Mouse (Mus musculus): ENCODE measurements at regions not wholly inside any gene's neighbourhood (a gene's known extent, or its start where the extent isn't known, plus 50 kb on each side); places are given as distances from the start of the nearest gene placed in this dataset.

- no peak for DNase-seq (ENCODE audit: low spot score)
- intact Hi-C loops (cut with DNase I), result loop anchor here (5.0 kb wide), 1 partner anchor 104 kb away; no protein-coding TSS in a partner anchor
Observed at GRCm38 (mm10) chr17:85795820-85796219, 107.7 kb upstream of the Six2 start.

- DNase-seq (ENCODE audit: low spot score), result no peak
- intact Hi-C loops (cut with DNase I), result no loop called here
Observed at GRCm38 (mm10) chr17:85785625-85786294, 97.7 kb upstream of the Six2 start.

- no peak for DNase-seq (ENCODE audit: low spot score)
- intact Hi-C loops (cut with DNase I), result no loop called here
Observed at GRCm38 (mm10) chr17:85780477-85780876, 92.4 kb upstream of the Six2 start.

- DNase-seq (ENCODE audit: low spot score), result no peak
- intact Hi-C loops (cut with DNase I), result no loop called here
Observed at GRCm38 (mm10) chr17:85776876-85777275, 88.8 kb upstream of the Six2 start.

GRCm38 (mm10) chr17:85768341-85768740 is 80.3 kb upstream of the Six2 start:
- intact Hi-C loops (cut with DNase I), result no loop called here
- DNase-seq (ENCODE audit: low spot score), result no peak

- DNase-seq (ENCODE audit: low spot score), result no peak
- intact Hi-C loops (cut with DNase I), result no loop called here
Observed at GRCm38 (mm10) chr17:85767201-85767862, 79.3 kb upstream of the Six2 start.

- DNase-seq (ENCODE audit: low spot score), result no peak
- intact Hi-C loops (cut with DNase I), result no loop called here
Observed at GRCm38 (mm10) chr17:85766556-85766955, 78.5 kb upstream of the Six2 start.

GRCm38 (mm10) chr17:85758581-85759098 is 70.6 kb upstream of the Six2 start:
- no peak for DNase-seq (ENCODE audit: low spot score)
- intact Hi-C loops (cut with DNase I), result no loop called here

GRCm38 (mm10) chr17:85757647-85758046 is 69.6 kb upstream of the Six2 start:
- intact Hi-C loops (cut with DNase I), result no loop called here

GRCm38 (mm10) chr17:85755557-85755956 is 67.5 kb upstream of the Six2 start:
- DNase-seq (ENCODE audit: low spot score), result no peak
- intact Hi-C loops (cut with DNase I), result no loop called here

More at GRCm38 (mm10) chr17:85757647-85758046, 69.6 kb upstream of the Six2 start:
- DNase-seq (ENCODE audit: low spot score), result no peak

- intact Hi-C loops (cut with DNase I), result no loop called here
- no peak for DNase-seq (ENCODE audit: low spot score)
Observed at GRCm38 (mm10) chr17:85748649-85749081, 60.6 kb upstream of the Six2 start.

GRCm38 (mm10) chr17:85747976-85748648 is 60.0 kb upstream of the Six2 start:
- intact Hi-C loops (cut with DNase I), result no loop called here
- DNase-seq (ENCODE audit: low spot score), result no peak
